Mouse (Mus musculus) embryo, embryonic 10.5 days (tissue): ENCODE measurements around the gene Mfsd6l.
A peak's percentile ranks its signal among the peaks of the same experiment; 100 is the strongest.

Experiments
- DNase-seq: peaks from one replicate; pipeline ENCODE4 v3.0.0-alpha.2; 2015; ENCODE audit warnings: low spot score

The Mfsd6l gene

DNA sequence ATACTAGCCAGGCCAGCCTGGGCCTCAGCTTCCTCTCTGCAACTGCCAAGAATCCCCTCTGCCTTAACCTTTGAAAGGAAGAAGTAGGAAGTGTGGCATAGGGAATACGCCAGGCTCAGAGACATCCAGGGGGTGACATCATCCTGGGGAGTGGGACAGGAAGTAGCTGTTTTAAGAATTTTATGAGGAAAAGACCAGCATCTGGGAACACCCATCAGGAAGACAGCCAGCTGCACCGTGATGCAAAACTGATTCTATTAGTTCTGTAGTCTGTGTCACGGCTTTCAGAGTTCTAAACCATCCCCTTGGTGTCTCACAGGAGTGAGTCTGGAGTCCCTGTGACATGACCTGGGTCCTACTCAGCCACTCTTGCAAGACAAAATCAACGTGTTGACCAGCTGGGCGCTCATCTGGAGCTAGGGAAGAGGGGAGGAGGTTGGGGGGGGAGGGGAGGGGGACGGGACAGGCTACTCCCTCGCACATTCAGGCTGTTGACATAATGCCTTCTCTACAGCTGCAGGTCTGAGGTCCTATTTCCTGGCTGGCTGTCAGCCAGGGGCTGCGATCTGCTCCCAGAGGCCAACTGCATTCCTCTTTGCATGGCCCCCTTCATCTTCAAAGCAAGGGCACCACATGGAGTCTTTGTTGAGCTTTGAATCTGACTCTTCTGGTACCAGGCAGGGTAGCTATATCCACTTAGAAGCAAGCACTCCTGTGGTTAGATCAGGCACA, 46.4 kb downstream of the Mfsd6l start:
- DNase-seq = peak; percentile 72

DNA sequence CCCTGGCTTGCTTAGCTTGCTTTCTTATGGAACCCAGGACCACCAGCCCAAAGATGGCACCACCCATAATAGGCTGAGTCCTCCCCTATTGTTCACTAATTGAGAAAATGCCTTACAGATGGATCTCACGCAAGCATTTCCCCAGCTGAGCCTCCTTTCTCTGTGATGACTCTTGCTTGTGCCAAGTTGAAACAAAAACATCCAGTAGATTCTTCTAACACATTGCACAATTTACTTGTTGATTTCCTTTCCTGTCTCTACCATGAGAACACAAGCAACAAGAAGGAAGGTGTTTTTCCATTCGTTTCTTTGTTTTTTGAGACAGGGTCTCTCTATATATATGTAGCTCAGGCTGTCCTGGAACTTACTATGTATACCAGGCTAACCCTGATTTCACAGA, 51.1 kb downstream of the Mfsd6l start:
- no peak for DNase-seq
